Mouse (Mus musculus) liver, postnatal 0 days (tissue): ENCODE results near the gene Snx7.

Source experiments
- CTCF ChIP-seq: sonication (generic); IDR thresholded peaks from 2 replicates; pipeline ENCODE4 v1.5.1; 2016; ENCODE audit warnings: antibody characterized with exemption, low read depth
- EP300 ChIP-seq: IDR thresholded peaks from 2 replicates; pipeline ENCODE4 v1.6.1; 2016; ENCODE audit warnings: antibody characterized with exemption, low read depth, mild to moderate bottlenecking

DNA sequence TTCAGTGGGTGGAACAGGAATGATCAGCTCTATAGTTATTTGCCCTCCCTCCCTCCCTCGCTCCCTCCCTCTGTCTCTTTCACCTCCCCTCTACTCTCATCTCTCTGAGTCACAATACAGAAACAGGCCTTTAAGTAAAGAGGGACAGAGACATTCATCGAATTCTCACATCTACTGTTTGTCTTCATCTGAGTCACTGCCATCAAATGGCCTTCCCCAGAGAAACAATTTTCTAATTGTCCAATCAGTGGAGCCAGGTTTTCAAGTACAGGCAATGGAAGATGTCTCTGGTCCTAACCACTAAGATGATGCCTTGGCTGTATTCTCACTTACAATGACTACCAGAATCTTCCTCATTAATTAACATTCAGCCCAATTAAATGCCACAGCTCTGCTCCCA lies 5.8 kb downstream of the Snx7 start:
- no peak for TF ChIP-seq EP300
- TF ChIP-seq CTCF = no peak
